In genomic region chr1:67099215-67099614, GRCm38 (mm10) we compare ENCODE assay signal across 33 mouse cellular contexts. TPM values are rescaled to one million over a fixed set of nuclear protein-coding genes. Genes with fewer than 3 reads are reported as not detected.
"Had no signal": no experiment of that assay in that cellular context is flagged by ENCODE, and none has a peak within 500 bp of the region (broad histone marks: within the 10 kb centered on the region; RNA-seq: fewer than 3 reads in every experiment).

No protein-coding gene starts in this region.

- ATAC-seq: hindbrain, embryonic 16.5 days; hindbrain, postnatal 0 days; inflammation-experienced regulatory T-cells, adult 6 months had no signal

- DNase-seq: heart, postnatal 10 days; heart, postnatal 14 days; heart, postnatal 36 days; heart, postnatal 4 days; kidney, adult 11 months; kidney, adult 18-20 months; kidney, adult 2 months; kidney, adult 8-10 months; kidney, adult 9 months; kidney, postnatal 10 days; kidney, postnatal 14 days; kidney, postnatal 25 days; kidney, postnatal 36 days; kidney, postnatal 4 days; layer of hippocampus, adult 9-11 months; layer of hippocampus, postnatal 36 days had no signal

- H3K9me3 ChIP-seq: heart, embryonic 10.5 days; heart, embryonic 12.5 days; heart, embryonic 15.5 days; hindbrain, embryonic 10.5 days; hindbrain, embryonic 12.5 days; hindbrain, embryonic 13.5 days; hindbrain, embryonic 15.5 days; kidney, embryonic 15.5 days had no signal

- H3K4me2 ChIP-seq: heart, embryonic 11.5 days; heart, embryonic 12.5 days; heart, embryonic 13.5 days; heart, embryonic 15.5 days; hindbrain, embryonic 12.5 days; hindbrain, embryonic 13.5 days; hindbrain, embryonic 14.5 days; hindbrain, embryonic 15.5 days; kidney, embryonic 15.5 days had no signal

- H3K27ac ChIP-seq: heart, embryonic 10.5 days; heart, embryonic 13.5 days; heart, embryonic 15.5 days; hindbrain, embryonic 10.5 days; hindbrain, embryonic 12.5 days; hindbrain, embryonic 13.5 days; hindbrain, embryonic 14.5 days; hindbrain, embryonic 15.5 days; hindbrain, postnatal 0 days; kidney, embryonic 15.5 days; kidney, postnatal 0 days; layer of hippocampus, adult 2 months; left cerebral cortex, adult 2 months had no signal

- H3K9ac ChIP-seq: heart, embryonic 12.5 days; heart, embryonic 13.5 days; heart, embryonic 15.5 days; hindbrain, embryonic 12.5 days; hindbrain, embryonic 13.5 days; hindbrain, embryonic 14.5 days; hindbrain, embryonic 15.5 days; kidney, embryonic 15.5 days had no signal

- H3K4me1 ChIP-seq: heart, embryonic 10.5 days; heart, embryonic 12.5 days; heart, embryonic 15.5 days; hindbrain, embryonic 10.5 days; hindbrain, embryonic 12.5 days; hindbrain, embryonic 13.5 days; hindbrain, embryonic 15.5 days; kidney, embryonic 15.5 days had no signal

- H3K27me3 ChIP-seq: heart, embryonic 12.5 days; heart, embryonic 13.5 days; heart, embryonic 15.5 days; hindbrain, embryonic 12.5 days; hindbrain, embryonic 13.5 days; hindbrain, embryonic 15.5 days; kidney, embryonic 15.5 days had no signal

- H3K4me3 ChIP-seq: heart, embryonic 10.5 days; heart, embryonic 12.5 days; heart, embryonic 13.5 days; heart, embryonic 15.5 days; hindbrain, embryonic 10.5 days; hindbrain, embryonic 12.5 days; hindbrain, embryonic 13.5 days; hindbrain, embryonic 15.5 days; kidney, embryonic 15.5 days; layer of hippocampus, adult 2 months; left cerebral cortex, adult 2 months had no signal

- H3K36me3 ChIP-seq: heart, embryonic 10.5 days; heart, embryonic 12.5 days; heart, embryonic 13.5 days; heart, embryonic 15.5 days; hindbrain, embryonic 10.5 days; hindbrain, embryonic 12.5 days; hindbrain, embryonic 13.5 days; hindbrain, embryonic 15.5 days; kidney, embryonic 15.5 days had no signal

RNA-seq across cellular contexts. Expression of gene Cps1, which starts 23.6 kb away (rescaled TPM):
- polyA plus RNA-seq: hindbrain, embryonic 10.5 days; inflammation-experienced regulatory T-cells, adult 6 months; kidney, adult 2 months had no signal
